Mouse (Mus musculus): Measurements from ENCODE around the gene Pyy. TPM values are rescaled to one million over a fixed set of nuclear protein-coding genes. Genes with fewer than 3 reads are reported as not detected.

The Pyy gene
- total and polyA plus RNA-seq, 3 experiments = not detected

GRCm38 (mm10) chr11:102087081-102087751, 20.4 kb downstream of the Pyy start:
- Histone ChIP-seq H3K9me3 (replicated peaks; ENCODE audit: low read length) (peaks cover 18% of the 10 kb centered on the region), H3K4me3 (replicated peaks in 1 of 3; ENCODE audit: low read depth in 2 of 3, low read length in 2 of 3, poor library complexity in 1 of 3) (peak overlapping the region; percentile 35 to 63 (median 36)), H3K9ac (ENCODE audit: insufficient read depth, low read depth) (peak overlapping the region; percentile 2; the same call in 1 of the 2 replicates), H3K4me1 (ENCODE audit: control insufficient read depth in 1 of 2, insufficient read depth in 2 of 2) (peaks cover 3 to 31% of the 10 kb centered on the region in 2 experiments; a peak in 3 of 4 replicates), H3K36me3 (replicated peaks in 1 of 2; ENCODE audit: control insufficient read depth in 1 of 2, insufficient read depth in 1 of 2, low read length in 1 of 2) (no peaks in the 10 kb centered on the region), H3K27me3 (replicated peaks) (peaks cover 79% of the 10 kb centered on the region), H3K79me2 (replicated peaks; ENCODE audit: control insufficient read depth, extremely low read depth, insufficient read depth, poor library complexity, severe bottlenecking) (no peaks in the 10 kb centered on the region), H3K27ac (ENCODE audit: insufficient read depth, low read depth) (no peak overlapping the region), H3K4me2 (ENCODE audit: insufficient read depth, low read depth, poor library complexity, severe bottlenecking) (peak overlapping the region; percentile 98)
- TF ChIP-seq UBTF (IDR thresholded peaks at IDR 0.05; ENCODE audit: low read depth, low read length) (no peak), E2F4 (IDR thresholded peaks at IDR 0.05; ENCODE audit: insufficient replicate concordance, low read depth, low read length) (0 out of 2 replicates have a peak, but pooled peaks have one; percentile 65), MAZ (IDR thresholded peaks at IDR 0.05; ENCODE audit: low read depth, low read length) (peak; percentile 96), HCFC1 (IDR thresholded peaks at IDR 0.05; ENCODE audit: low read depth, low read length) (peak; percentile 24), TCF12 (IDR thresholded peaks at IDR 0.05; ENCODE audit: low read depth, low read length) (peak; percentile 62; the same call in 1 of the 2 replicates), GABPA (IDR thresholded peaks at IDR 0.05; ENCODE audit: insufficient replicate concordance, low read depth, low read length) (no peak), ZMIZ1 (IDR thresholded peaks at IDR 0.05; ENCODE audit: low read depth, low read length) (0 out of 2 replicates have a peak, but pooled peaks have one; percentile 59), CHD2 (IDR thresholded peaks at IDR 0.05; ENCODE audit: low read length) (peak; percentile 83), EP300 (IDR thresholded peaks at IDR 0.05; ENCODE audit: low read length) (peak; percentile 68), JUN (IDR thresholded peaks at IDR 0.05; ENCODE audit: insufficient read depth, low read depth, low read length) (peak; percentile 37; the same call in 1 of the 2 replicates), IRF4 (IDR thresholded peaks at IDR 0.05; ENCODE audit: low read depth, low read length) (peak; percentile 93), RCOR1 (conservative IDR thresholded peaks at IDR 0.05; ENCODE audit: low read depth, low read length) (0 out of 2 replicates have a peak, but pooled peaks have one; percentile 56), CHD1 (IDR thresholded peaks at IDR 0.05; ENCODE audit: low read depth, low read length) (no peak), POLR2AphosphoS2 (IDR thresholded peaks at IDR 0.05; ENCODE audit: low read depth, low read length) (no peak), KAT2A (IDR thresholded peaks at IDR 0.05; ENCODE audit: insufficient replicate concordance, low read length) (0 out of 2 replicates have a peak, but pooled peaks have one; percentile 36), JUND (conservative IDR thresholded peaks at IDR 0.05; ENCODE audit: low read depth, low read length) (peak; percentile 61; the same call in 1 of the 2 replicates), ETS1 (conservative IDR thresholded peaks at IDR 0.05; ENCODE audit: low read depth, low read length) (peak; percentile 37; the same call in 1 of the 2 replicates), MEF2A (IDR thresholded peaks at IDR 0.05; ENCODE audit: borderline replicate concordance, low read depth, low read length) (peak; percentile 39), MAX (IDR thresholded peaks at IDR 0.05; ENCODE audit: low read length) (peak; percentile 57; the same call in 1 of the 2 replicates), NELFE (IDR thresholded peaks at IDR 0.05; ENCODE audit: low read depth, low read length) (no peak), BHLHE40 (IDR thresholded peaks at IDR 0.05; ENCODE audit: low read depth, low read length) (peak; percentile 78), PAX5 (IDR thresholded peaks at IDR 0.05; ENCODE audit: low read length) (no peak), NRF1 (IDR thresholded peaks at IDR 0.05; ENCODE audit: low read depth, low read length) (peak; percentile 45), SIN3A (IDR thresholded peaks at IDR 0.05; ENCODE audit: low read length) (peak; percentile 90), RAD21 (IDR thresholded peaks at IDR 0.05; ENCODE audit: low read depth, low read length) (no peak), USF2 (conservative IDR thresholded peaks at IDR 0.05; ENCODE audit: low read depth, low read length) (no peak), USF1 (IDR thresholded peaks at IDR 0.05; ENCODE audit: low read depth, low read length) (no peak), ZKSCAN1 (IDR thresholded peaks at IDR 0.05; ENCODE audit: borderline replicate concordance, low read depth, low read length) (no peak), MXI1 (IDR thresholded peaks at IDR 0.05; ENCODE audit: low read depth, low read length) (0 out of 2 replicates have a peak, but pooled peaks have one; percentile 59), ZC3H11A (IDR thresholded peaks at IDR 0.05; ENCODE audit: low read depth, low read length) (no peak), CTCF (conservative IDR thresholded peaks at IDR 0.05 in 1 of 2, IDR thresholded peaks at IDR 0.05 in 1 of 2; ENCODE audit: low read depth in 2 of 2, low read length in 2 of 2) (no peak), TBP (conservative IDR thresholded peaks at IDR 0.05; ENCODE audit: low read depth, low read length) (no peak), ELF1 (IDR thresholded peaks at IDR 0.05; ENCODE audit: low read depth, low read length) (0 out of 2 replicates have a peak, but pooled peaks have one; percentile 13), POLR2A (IDR thresholded peaks at IDR 0.05; ENCODE audit: low read depth, low read length) (peak; percentile 20; the same call in 1 of the 2 replicates), MYC (IDR thresholded peaks at IDR 0.05; ENCODE audit: low read depth, low read length) (no peak)
- peak; percentile 77 for DNase-seq (ENCODE audit: extremely low read depth)
- dilution Hi-C loops (cut with MboI; ENCODE audit: extremely low pct_ligation_motif_present, extremely low pct_unique_long_range_greater_than_20kb, low sequenced_read_pairs) (no loop called here), in situ Hi-C loops (cut with MboI; ENCODE audit: low pct_ligation_motif_present, low pct_unique_long_range_greater_than_20kb, low sequenced_read_pairs) (no loop called here)
